Mouse (Mus musculus) kidney, adult 2 months (tissue): Measurements from ENCODE around the gene Hsp90aa1.

ENCODE experiments used
- CTCF ChIP-seq: fragments of 200-500 bp; conservative IDR thresholded peaks from 2 replicates; pipeline ENCODE4 v1.5.1; 2011; ENCODE audit warnings: low read depth, mild to moderate bottlenecking, control low read depth, low read length, moderate library complexity, mixed read lengths; ENCODE audit not compliant: insufficient read depth, insufficient read length
- POLR2A ChIP-seq: fragments of 200-500 bp; IDR thresholded peaks from one replicate; pipeline ENCODE4 v1.6.1; 2011; ENCODE audit warnings: low read depth, low read length, control low read depth

DNA sequence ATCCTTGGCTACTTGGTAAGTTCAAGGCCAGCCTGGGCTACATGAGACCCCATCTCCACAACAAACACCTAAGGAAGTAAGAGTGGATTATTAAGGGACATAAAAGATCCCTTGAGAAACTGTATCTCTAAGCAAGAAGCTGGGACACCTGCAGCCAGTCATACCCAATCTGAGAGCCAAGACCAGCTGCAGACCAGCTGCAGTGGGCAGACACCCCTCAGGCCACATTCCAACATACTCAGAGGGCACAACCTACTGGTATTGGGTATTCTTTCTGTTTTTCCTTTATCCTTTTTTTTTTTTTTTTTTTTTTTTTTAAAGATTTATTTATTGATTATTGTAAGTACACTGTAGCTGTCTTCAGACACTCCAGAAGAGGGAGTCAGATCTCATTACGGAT, 18.9 kb downstream of the Hsp90aa1 start:
- TF ChIP-seq POLR2A (no peak), CTCF (no peak)
